Mouse (Mus musculus) cortical plate, adult 2 months (tissue): ENCODE measurements around the gene Phf21b.

Experiments used
- CTCF ChIP-seq: fragments of 200-500 bp; IDR thresholded peaks from 2 replicates; pipeline ENCODE4 v1.5.1; 2011; ENCODE audit warnings: mild to moderate bottlenecking, control low read depth, low read length; ENCODE audit not compliant: insufficient read depth; ENCODE audit errors: extremely low read depth
- POLR2A ChIP-seq: fragments of 200-500 bp; IDR thresholded peaks from 2 replicates; pipeline ENCODE4 v1.6.1; 2011; ENCODE audit warnings: mild to moderate bottlenecking, low read length, control low read depth; ENCODE audit not compliant: insufficient read depth; ENCODE audit errors: extremely low read depth

GRCm38 (mm10) chr15:84809275-84809952 is 46.4 kb downstream of the Phf21b start:
- TF ChIP-seq POLR2A (no peak), CTCF (no peak)
